Mouse (Mus musculus): ENCODE results near the gene Erlin1. TPM values are rescaled to one million over a fixed set of nuclear protein-coding genes. Genes with fewer than 3 reads are reported as not detected.

Gene Erlin1
- polyA plus RNA-seq, 1 experiment from 2014 or later = 38.9 TPM

GRCm38 (mm10) chr19:44103001-44103400, 33.4 kb upstream of the Erlin1 start:
- WGBS = 95% methylated on average over 3 of the region's 3 CpGs
- Histone ChIP-seq H3K4me1 (ENCODE audit: control insufficient read depth, insufficient read depth, low read length) (peaks cover 5% of the 10 kb centered on the region), H3K4me3 (ENCODE audit: low read depth, low read length) (no peak overlapping the region), H3K27me3 (ENCODE audit: control insufficient read depth, insufficient read depth, low read length) (no peaks in the 10 kb centered on the region), H3K27ac (ENCODE audit: low read length) (no peak overlapping the region), H3K9me3 (ENCODE audit: control insufficient read depth, low read depth, low read length) (no peaks in the 10 kb centered on the region), H3K36me3 (ENCODE audit: control insufficient read depth, insufficient read depth, low read length) (peaks cover 17% of the 10 kb centered on the region; the same call in 1 of the 2 replicates), H3K4me2 (replicated peaks; ENCODE audit: low read depth, low read length) (no peak overlapping the region), H3K9ac (replicated peaks; ENCODE audit: low read depth, low read length) (no peak overlapping the region)
- no peak for ATAC-seq (ENCODE audit: insufficient number of reproducible peaks, insufficient read depth, low FRiP score, low read depth)

- Histone ChIP-seq H3K36me3 (ENCODE audit: control insufficient read depth, insufficient read depth, low read length) (peaks cover 25% of the 10 kb centered on the region), H3K27me3 (ENCODE audit: control insufficient read depth, insufficient read depth, low read length) (no peaks in the 10 kb centered on the region), H3K4me1 (ENCODE audit: control insufficient read depth, insufficient read depth, low read length) (no peaks in the 10 kb centered on the region), H3K27ac (ENCODE audit: low read length) (no peak overlapping the region), H3K4me2 (replicated peaks; ENCODE audit: low read depth, low read length) (no peak overlapping the region), H3K4me3 (ENCODE audit: low read depth, low read length) (no peak overlapping the region), H3K9ac (replicated peaks; ENCODE audit: low read depth, low read length) (no peak overlapping the region), H3K9me3 (ENCODE audit: control insufficient read depth, low read depth, low read length) (no peaks in the 10 kb centered on the region)
- ATAC-seq (ENCODE audit: insufficient number of reproducible peaks, insufficient read depth, low FRiP score, low read depth) = no peak
These were observed 31.3 kb upstream of the Erlin1 start for GRCm38 (mm10) chr19:44100840-44101239.

- peaks cover 28% of the 10 kb centered on the region for H3K36me3 ChIP-seq (ENCODE audit: control insufficient read depth, insufficient read depth, low read length)
- no peak overlapping the region for H3K4me2 ChIP-seq (replicated peaks; ENCODE audit: low read depth, low read length)
- no peak overlapping the region for H3K9ac ChIP-seq (replicated peaks; ENCODE audit: low read depth, low read length)
- 80% methylated on average over 3 of the region's 3 CpGs for WGBS
- H3K27me3 ChIP-seq (ENCODE audit: control insufficient read depth, insufficient read depth, low read length) = no peaks in the 10 kb centered on the region
- no peaks in the 10 kb centered on the region for H3K9me3 ChIP-seq (ENCODE audit: control insufficient read depth, low read depth, low read length)
- ATAC-seq (ENCODE audit: insufficient number of reproducible peaks, insufficient read depth, low FRiP score, low read depth) = no peak
- H3K4me3 ChIP-seq (ENCODE audit: low read depth, low read length) = no peak overlapping the region
- H3K4me1 ChIP-seq (ENCODE audit: control insufficient read depth, insufficient read depth, low read length) = no peaks in the 10 kb centered on the region
- no peak overlapping the region for H3K27ac ChIP-seq (ENCODE audit: low read length)
These were observed 16.7 kb upstream of the Erlin1 start for GRCm38 (mm10) chr19:44086278-44086677.

- no peaks in the 10 kb centered on the region for H3K4me1 ChIP-seq (ENCODE audit: control insufficient read depth, insufficient read depth, low read length)
- H3K4me2 ChIP-seq (replicated peaks; ENCODE audit: low read depth, low read length) = no peak overlapping the region
- H3K9ac ChIP-seq (replicated peaks; ENCODE audit: low read depth, low read length) = no peak overlapping the region
- no peaks in the 10 kb centered on the region for H3K27me3 ChIP-seq (ENCODE audit: control insufficient read depth, insufficient read depth, low read length)
- ATAC-seq (ENCODE audit: insufficient number of reproducible peaks, insufficient read depth, low FRiP score, low read depth) = no peak
- H3K36me3 ChIP-seq (ENCODE audit: control insufficient read depth, insufficient read depth, low read length) = peaks cover 38% of the 10 kb centered on the region
- no peaks in the 10 kb centered on the region for H3K9me3 ChIP-seq (ENCODE audit: control insufficient read depth, low read depth, low read length)
- 96% methylated on average over 2 of the region's 2 CpGs for WGBS
- no peak overlapping the region for H3K27ac ChIP-seq (ENCODE audit: low read length)
- H3K4me3 ChIP-seq (ENCODE audit: low read depth, low read length) = no peak overlapping the region
These were observed 11.3 kb upstream of the Erlin1 start for GRCm38 (mm10) chr19:44080920-44081319.

- H3K36me3 ChIP-seq (ENCODE audit: control insufficient read depth, insufficient read depth, low read length) = peaks cover 42% of the 10 kb centered on the region
These were observed 10.4 kb upstream of the Erlin1 start for GRCm38 (mm10) chr19:44080023-44080422.

GRCm38 (mm10) chr19:44077024-44077423, 7.4 kb upstream of the Erlin1 start:
- Histone ChIP-seq H3K9ac (replicated peaks; ENCODE audit: low read depth, low read length) (no peak overlapping the region), H3K27ac (ENCODE audit: low read length) (no peak overlapping the region), H3K4me2 (replicated peaks; ENCODE audit: low read depth, low read length) (no peak overlapping the region), H3K36me3 (ENCODE audit: control insufficient read depth, insufficient read depth, low read length) (peaks cover 43% of the 10 kb centered on the region), H3K4me1 (ENCODE audit: control insufficient read depth, insufficient read depth, low read length) (no peaks in the 10 kb centered on the region), H3K4me3 (ENCODE audit: low read depth, low read length) (no peak overlapping the region), H3K27me3 (ENCODE audit: control insufficient read depth, insufficient read depth, low read length) (no peaks in the 10 kb centered on the region), H3K9me3 (ENCODE audit: control insufficient read depth, low read depth, low read length) (no peaks in the 10 kb centered on the region)
- WGBS = 86% methylated on average over 4 of the region's 4 CpGs
- ATAC-seq (ENCODE audit: insufficient number of reproducible peaks, insufficient read depth, low FRiP score, low read depth) = no peak

More at GRCm38 (mm10) chr19:44080023-44080422, 10.4 kb upstream of the Erlin1 start:
- WGBS = 82% methylated on average over 2 of the region's 2 CpGs
- ATAC-seq (ENCODE audit: insufficient number of reproducible peaks, insufficient read depth, low FRiP score, low read depth) = no peak
- H3K4me2 ChIP-seq (replicated peaks; ENCODE audit: low read depth, low read length) = no peak overlapping the region
- no peak overlapping the region for H3K27ac ChIP-seq (ENCODE audit: low read length)
- no peaks in the 10 kb centered on the region for H3K27me3 ChIP-seq (ENCODE audit: control insufficient read depth, insufficient read depth, low read length)
- H3K4me1 ChIP-seq (ENCODE audit: control insufficient read depth, insufficient read depth, low read length) = no peaks in the 10 kb centered on the region
- H3K9ac ChIP-seq (replicated peaks; ENCODE audit: low read depth, low read length) = no peak overlapping the region
- no peaks in the 10 kb centered on the region for H3K9me3 ChIP-seq (ENCODE audit: control insufficient read depth, low read depth, low read length)
- H3K4me3 ChIP-seq (ENCODE audit: low read depth, low read length) = no peak overlapping the region

- no peaks in the 10 kb centered on the region for H3K4me1 ChIP-seq (ENCODE audit: control insufficient read depth, insufficient read depth, low read length)
- H3K9me3 ChIP-seq (ENCODE audit: control insufficient read depth, low read depth, low read length) = no peaks in the 10 kb centered on the region
- no peak overlapping the region for H3K9ac ChIP-seq (replicated peaks; ENCODE audit: low read depth, low read length)
- H3K27ac ChIP-seq (ENCODE audit: low read length) = no peak overlapping the region
- H3K27me3 ChIP-seq (ENCODE audit: control insufficient read depth, insufficient read depth, low read length) = no peaks in the 10 kb centered on the region
- H3K4me2 ChIP-seq (replicated peaks; ENCODE audit: low read depth, low read length) = no peak overlapping the region
- no peak overlapping the region for H3K4me3 ChIP-seq (ENCODE audit: low read depth, low read length)
- peaks cover 40% of the 10 kb centered on the region for H3K36me3 ChIP-seq (ENCODE audit: control insufficient read depth, insufficient read depth, low read length)
- WGBS = 82% methylated on average over 9 of the region's 9 CpGs
- no peak for ATAC-seq (ENCODE audit: insufficient number of reproducible peaks, insufficient read depth, low FRiP score, low read depth)
These were observed 6.9 kb upstream of the Erlin1 start for GRCm38 (mm10) chr19:44076457-44076856.

- Histone ChIP-seq H3K27ac (ENCODE audit: low read length) (no peak overlapping the region), H3K4me3 (ENCODE audit: low read depth, low read length) (no peak overlapping the region), H3K4me2 (replicated peaks; ENCODE audit: low read depth, low read length) (no peak overlapping the region), H3K36me3 (ENCODE audit: control insufficient read depth, insufficient read depth, low read length) (peaks cover 30% of the 10 kb centered on the region), H3K4me1 (ENCODE audit: control insufficient read depth, insufficient read depth, low read length) (no peaks in the 10 kb centered on the region), H3K27me3 (ENCODE audit: control insufficient read depth, insufficient read depth, low read length) (no peaks in the 10 kb centered on the region), H3K9me3 (ENCODE audit: control insufficient read depth, low read depth, low read length) (no peaks in the 10 kb centered on the region), H3K9ac (replicated peaks; ENCODE audit: low read depth, low read length) (no peak overlapping the region)
- 83% methylated on average over 11 of the region's 11 CpGs for WGBS
- ATAC-seq (ENCODE audit: insufficient number of reproducible peaks, insufficient read depth, low FRiP score, low read depth) = no peak
These were observed 5.4 kb upstream of the Erlin1 start for GRCm38 (mm10) chr19:44074986-44075385.

GRCm38 (mm10) chr19:44071166-44071565, 1.6 kb upstream of the Erlin1 start:
- Histone ChIP-seq H3K36me3 (ENCODE audit: control insufficient read depth, insufficient read depth, low read length) (peaks cover 11% of the 10 kb centered on the region; the same call in 1 of the 2 replicates), H3K4me1 (ENCODE audit: control insufficient read depth, insufficient read depth, low read length) (0 out of 2 replicates have a peak, but pooled peaks cover 3% of the 10 kb centered on the region), H3K4me3 (ENCODE audit: low read depth, low read length) (no peak overlapping the region), H3K27me3 (ENCODE audit: control insufficient read depth, insufficient read depth, low read length) (no peaks in the 10 kb centered on the region), H3K4me2 (replicated peaks; ENCODE audit: low read depth, low read length) (no peak overlapping the region), H3K27ac (ENCODE audit: low read length) (no peak overlapping the region), H3K9me3 (ENCODE audit: control insufficient read depth, low read depth, low read length) (no peaks in the 10 kb centered on the region), H3K9ac (replicated peaks; ENCODE audit: low read depth, low read length) (no peak overlapping the region)
- 51% methylated on average over 5 of the region's 5 CpGs for WGBS
- no peak for ATAC-seq (ENCODE audit: insufficient number of reproducible peaks, insufficient read depth, low FRiP score, low read depth)

Data from stomach, embryonic 14.5 days (tissue).